Mouse (Mus musculus) small intestine, adult 2 months (tissue): ENCODE data around the gene Prlhr.

Source experiments
- CTCF ChIP-seq: fragments of 200-500 bp; IDR thresholded peaks from 2 replicates; pipeline ENCODE4 v1.5.1; 2012; ENCODE audit warnings: low read depth, mild to moderate bottlenecking, control low read depth, inconsistent platforms, low read length, moderate library complexity, mixed read lengths; ENCODE audit not compliant: insufficient replicate concordance, insufficient read length; ENCODE audit errors: extremely low read depth
- POLR2A ChIP-seq: fragments of 200-500 bp; IDR thresholded peaks from 2 replicates; pipeline ENCODE4 v1.6.1; 2012; ENCODE audit warnings: low read depth, mild to moderate bottlenecking, control low read depth, inconsistent platforms, low read length, moderate library complexity

- TF ChIP-seq CTCF, result no peak
- no peak for TF ChIP-seq POLR2A
Observed at GRCm38 (mm10) chr19:60437566-60438241, 30.4 kb downstream of the Prlhr start.
